Mouse (Mus musculus) intestine, embryonic 14.5 days (tissue): ENCODE measurements around the gene Ints1. TPM values are rescaled to one million over a fixed set of nuclear protein-coding genes. Genes with fewer than 3 reads are reported as not detected.
A peak's percentile ranks its signal among the peaks of the same experiment; 100 is the strongest.

Experiments
- ATAC-seq: fragments of 200-750 bp; cut with Nextera tagmentation; replicated peaks from 2 replicates; pipeline ENCODE4 v1.8.0; 2017; ENCODE audit warnings: low read depth, moderate number of reproducible peaks, moderate TSS enrichment, moderate library complexity; ENCODE audit not compliant: low FRiP score, low TSS enrichment
- DNase-seq: peaks from one replicate; pipeline ENCODE4 v3.0.0-alpha.2; 2018; ENCODE audit warnings: low spot score
- H3K27ac ChIP-seq: fragments of 300-500 bp; sonication (generic); 2 replicates; pipeline ENCODE4 v1.5.1; 2014; ENCODE audit warnings: low read depth, mild to moderate bottlenecking, control low read depth
- H3K27me3 ChIP-seq: fragments of 300-500 bp; sonication (generic); replicated peaks from 2 replicates; pipeline ENCODE4 v1.6.1; 2014; ENCODE audit warnings: low read length, control low read depth; ENCODE audit not compliant: control insufficient read depth, insufficient read depth
- H3K36me3 ChIP-seq: fragments of 300-500 bp; sonication (generic); 2 replicates; pipeline ENCODE4 v1.6.1; 2014; ENCODE audit warnings: low read length, control low read depth; ENCODE audit not compliant: control insufficient read depth, insufficient read depth
- H3K4me1 ChIP-seq: fragments of 300-500 bp; sonication (generic); replicated peaks from 2 replicates; pipeline ENCODE4 v1.6.1; 2014; ENCODE audit warnings: low read length, control low read depth, mixed read lengths; ENCODE audit not compliant: control insufficient read depth, insufficient read depth
- H3K4me2 ChIP-seq: fragments of 300-500 bp; sonication (generic); 2 replicates; pipeline ENCODE4 v1.6.1; 2014; ENCODE audit warnings: low read length
- H3K4me3 ChIP-seq: fragments of 300-500 bp; sonication (generic); 2 replicates; pipeline ENCODE4 v1.5.1; 2014; ENCODE audit warnings: low read depth, low read length, control low read depth, mixed read lengths
- H3K9ac ChIP-seq: fragments of 300-500 bp; sonication (generic); 2 replicates; pipeline ENCODE4 v1.6.1; 2014; ENCODE audit warnings: mild to moderate bottlenecking, low read length
- H3K9me3 ChIP-seq: fragments of 300-500 bp; sonication (generic); 2 replicates; pipeline ENCODE4 v1.6.1; 2016; ENCODE audit warnings: low read length, control low read depth; ENCODE audit not compliant: control insufficient read depth
- WGBS: fragments of 180-500 bp; shearing (Covaris S2); extraction: QIAGEN DNeasy Blood & Tissue Kit; methylation state at CpG from one replicate; pipeline ENCODE4 v1.1.7; 2014; 5-methylcytosine and 5-hydroxymethylcytosine counted together
- polyA plus RNA-seq: library from polyadenylated mRNA; unstranded; fragments of >200 nt; fragmentation: Nextera tagmentation; extraction: Ambion mirVana; gene quantifications from 2 replicates; pipeline ENCODE4 v1.2.1, GENCODE M21; 2014

Ints1 gene
- polyA plus RNA-seq, 1 experiment from 2014 or later, result 42.5 TPM

GRCm38 (mm10) chr5:139791227-139792158 is 16.0 kb upstream of the Ints1 start, which contains the start of gene Mafk:
Mafk (plus strand) TSS chr5:139791513.
- Histone ChIP-seq H3K4me3 (peak within 1 kb of the TSS; percentile 68), H3K36me3 (no peaks in the 10 kb centered on the region), H3K27me3 (no peaks in the 10 kb centered on the region), H3K27ac (peak within 1 kb of the TSS; percentile 74), H3K9ac (peak within 1 kb of the TSS; percentile 67), H3K4me2 (peak within 1 kb of the TSS; percentile 93), H3K9me3 (no peaks in the 10 kb centered on the region), H3K4me1 (peaks cover 39% of the 10 kb centered on the region)
- ATAC-seq (peak; percentile 89), DNase-seq (peak; percentile 99)
- WGBS, result under 1% methylated on average over 83 of the region's 92 CpGs

- 54% methylated on average over 4 of the region's 4 CpGs for WGBS
- no peak for ATAC-seq
- H3K27me3 ChIP-seq, result no peaks in the 10 kb centered on the region
- no peak for DNase-seq
- H3K4me3 ChIP-seq, result no peak overlapping the region
- H3K36me3 ChIP-seq, result no peaks in the 10 kb centered on the region
- no peak overlapping the region for H3K9ac ChIP-seq
- no peak overlapping the region for H3K27ac ChIP-seq
- no peaks in the 10 kb centered on the region for H3K9me3 ChIP-seq
- peaks cover 28% of the 10 kb centered on the region for H3K4me1 ChIP-seq
- H3K4me2 ChIP-seq, result no peak overlapping the region
Observed at GRCm38 (mm10) chr5:139789466-139789865, 14.0 kb upstream of the Ints1 start.

- no peaks in the 10 kb centered on the region for H3K36me3 ChIP-seq
- WGBS, result 81% methylated on average over 8 of the region's 8 CpGs
- no peak overlapping the region for H3K4me2 ChIP-seq
- DNase-seq, result no peak
- H3K9ac ChIP-seq, result no peak overlapping the region
- ATAC-seq, result no peak
- H3K27me3 ChIP-seq, result no peaks in the 10 kb centered on the region
- H3K27ac ChIP-seq, result no peak overlapping the region
- H3K4me1 ChIP-seq, result no peaks in the 10 kb centered on the region
- no peak overlapping the region for H3K4me3 ChIP-seq
- no peaks in the 10 kb centered on the region for H3K9me3 ChIP-seq
Observed at GRCm38 (mm10) chr5:139781406-139781805, 5.9 kb upstream of the Ints1 start.

- H3K27ac ChIP-seq, result no peak overlapping the region
- no peaks in the 10 kb centered on the region for H3K9me3 ChIP-seq
- H3K36me3 ChIP-seq, result peaks cover 18% of the 10 kb centered on the region
- no peak overlapping the region for H3K4me2 ChIP-seq
- ATAC-seq, result no peak
- no peak overlapping the region for H3K9ac ChIP-seq
- no peak overlapping the region for H3K4me3 ChIP-seq
- no peaks in the 10 kb centered on the region for H3K27me3 ChIP-seq
- DNase-seq, result no peak
- H3K4me1 ChIP-seq, result peaks cover 8% of the 10 kb centered on the region
- WGBS, result 76% methylated on average over 5 of the region's 5 CpGs
Observed at GRCm38 (mm10) chr5:139776966-139777365, 1.5 kb upstream of the Ints1 start.

- Histone ChIP-seq H3K27me3 (no peaks in the 10 kb centered on the region), H3K9me3 (no peaks in the 10 kb centered on the region), H3K36me3 (peaks cover 95% of the 10 kb centered on the region), H3K4me3 (no peak overlapping the region), H3K9ac (no peak overlapping the region), H3K4me2 (no peak overlapping the region), H3K27ac (no peak overlapping the region), H3K4me1 (no peaks in the 10 kb centered on the region)
- WGBS, result 93% methylated on average over 8 of the region's 8 CpGs
- no peak for ATAC-seq
- no peak for DNase-seq
Observed at GRCm38 (mm10) chr5:139768216-139768615, 7.3 kb downstream of the Ints1 start.

- Histone ChIP-seq H3K9ac (no peak overlapping the region), H3K9me3 (no peaks in the 10 kb centered on the region), H3K27me3 (no peaks in the 10 kb centered on the region), H3K36me3 (peaks cover 96% of the 10 kb centered on the region), H3K4me3 (no peak overlapping the region), H3K4me2 (no peak overlapping the region), H3K4me1 (no peaks in the 10 kb centered on the region), H3K27ac (no peak overlapping the region)
- WGBS, result 69% methylated on average over 11 of the region's 11 CpGs
- ATAC-seq (no peak), DNase-seq (no peak)
Observed at GRCm38 (mm10) chr5:139764296-139764695, 11.2 kb downstream of the Ints1 start.

- H3K9ac ChIP-seq, result no peak overlapping the region
Observed at GRCm38 (mm10) chr5:139758096-139758495, 17.4 kb downstream of the Ints1 start.

GRCm38 (mm10) chr5:139756586-139756985 is 18.9 kb downstream of the Ints1 start:
- Histone ChIP-seq H3K4me2 (no peak overlapping the region), H3K36me3 (peaks cover 94% of the 10 kb centered on the region), H3K9me3 (no peaks in the 10 kb centered on the region), H3K4me3 (no peak overlapping the region), H3K27ac (no peak overlapping the region), H3K9ac (no peak overlapping the region), H3K4me1 (no peaks in the 10 kb centered on the region), H3K27me3 (no peaks in the 10 kb centered on the region)
- DNase-seq, result no peak
- WGBS, result 97% methylated on average over 2 of the region's 2 CpGs
- no peak for ATAC-seq

More at GRCm38 (mm10) chr5:139758096-139758495, 17.4 kb downstream of the Ints1 start:
- Histone ChIP-seq H3K27me3 (no peaks in the 10 kb centered on the region), H3K27ac (no peak overlapping the region), H3K9me3 (no peaks in the 10 kb centered on the region), H3K4me1 (no peaks in the 10 kb centered on the region), H3K4me3 (no peak overlapping the region), H3K36me3 (peaks cover 94% of the 10 kb centered on the region), H3K4me2 (no peak overlapping the region)
- DNase-seq (no peak), ATAC-seq (no peak)
- 89% methylated on average over 16 of the region's 16 CpGs for whole genome bisulfite sequencing

GRCm38 (mm10) chr5:139756135-139756534 is 19.3 kb downstream of the Ints1 start:
- H3K27ac ChIP-seq, result no peak overlapping the region
- H3K4me2 ChIP-seq, result no peak overlapping the region
- 90% methylated on average over 12 of the region's 12 CpGs for WGBS
- H3K27me3 ChIP-seq, result no peaks in the 10 kb centered on the region
- H3K36me3 ChIP-seq, result peaks cover 94% of the 10 kb centered on the region
- ATAC-seq (no peak), DNase-seq (no peak)
- H3K4me3 ChIP-seq, result no peak overlapping the region
- no peak overlapping the region for H3K9ac ChIP-seq
- no peaks in the 10 kb centered on the region for H3K9me3 ChIP-seq
- H3K4me1 ChIP-seq, result no peaks in the 10 kb centered on the region
